Mouse (Mus musculus) ES-Bruce4 (cell line): ENCODE results near the gene Pdzrn3.

Source experiments
- CTCF ChIP-seq: IDR thresholded peaks from one replicate; pipeline ENCODE4 v1.8.1; 2011; ENCODE audit warnings: low read depth, low read length
- POLR2A ChIP-seq: IDR thresholded peaks from one replicate; pipeline ENCODE4 v1.8.1; 2011; ENCODE audit warnings: low read length; ENCODE audit not compliant: insufficient read depth

DNA sequence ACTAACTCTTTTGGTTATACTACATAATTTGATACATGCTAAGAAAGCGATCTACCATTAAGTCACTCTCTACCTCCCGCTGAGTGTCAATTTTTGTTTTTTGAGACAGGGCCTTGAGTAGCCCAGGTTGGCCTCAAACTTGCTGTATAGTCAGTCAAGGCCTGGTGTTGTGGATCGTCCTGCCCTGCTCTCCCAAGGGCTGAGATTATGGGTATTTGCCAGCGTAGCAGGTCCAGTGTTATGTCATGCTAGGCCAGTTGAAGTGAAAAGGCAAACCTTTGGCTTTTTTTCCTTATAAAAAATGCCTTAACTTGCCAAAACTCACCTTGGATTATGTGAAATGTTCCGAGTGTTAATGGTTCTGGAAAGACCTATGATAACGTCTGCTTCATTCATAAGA lies 274.2 kb downstream of the Pdzrn3 start:
- TF ChIP-seq CTCF (no peak), POLR2A (no peak)
